Mouse (Mus musculus) CD4-positive, CD25-positive, alpha-beta regulatory T cell, adult 2 months (primary cell): Measurements from ENCODE around the gene Nphs1.
A peak's percentile ranks its signal among the peaks of the same experiment; 100 is the strongest.
"Not testable (repeated sequence)": the region's sequence is repeated elsewhere in the genome, so short reads cannot be mapped to it uniquely, and the experiment has no call there.

Source experiments
- DNase-seq: peaks from one replicate; pipeline ENCODE4 v3.0.0-alpha.2; 2012; ENCODE audit warnings: low read depth, low spot score

Nphs1 gene

DNA sequence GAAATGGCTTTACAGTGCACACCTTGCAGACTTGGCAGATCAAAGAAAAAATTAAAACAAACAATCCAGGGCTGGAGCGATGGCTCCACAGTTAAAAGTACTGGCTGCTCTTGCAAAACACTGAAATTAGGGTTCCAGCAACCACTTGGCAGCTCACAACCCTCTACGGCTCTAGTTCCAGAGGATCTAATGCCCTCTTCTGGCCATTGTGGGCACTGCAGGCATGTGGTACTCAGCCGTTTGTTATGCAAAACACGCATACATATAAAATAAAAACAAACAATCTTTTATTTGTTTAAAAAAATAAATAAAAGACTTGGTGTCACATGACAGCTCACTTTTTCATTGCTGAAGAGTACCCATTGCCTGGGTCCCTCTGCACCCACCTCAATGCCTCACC lies 34.6 kb downstream of the Nphs1 start:
- DNase-seq, result peak; percentile 86

DNA sequence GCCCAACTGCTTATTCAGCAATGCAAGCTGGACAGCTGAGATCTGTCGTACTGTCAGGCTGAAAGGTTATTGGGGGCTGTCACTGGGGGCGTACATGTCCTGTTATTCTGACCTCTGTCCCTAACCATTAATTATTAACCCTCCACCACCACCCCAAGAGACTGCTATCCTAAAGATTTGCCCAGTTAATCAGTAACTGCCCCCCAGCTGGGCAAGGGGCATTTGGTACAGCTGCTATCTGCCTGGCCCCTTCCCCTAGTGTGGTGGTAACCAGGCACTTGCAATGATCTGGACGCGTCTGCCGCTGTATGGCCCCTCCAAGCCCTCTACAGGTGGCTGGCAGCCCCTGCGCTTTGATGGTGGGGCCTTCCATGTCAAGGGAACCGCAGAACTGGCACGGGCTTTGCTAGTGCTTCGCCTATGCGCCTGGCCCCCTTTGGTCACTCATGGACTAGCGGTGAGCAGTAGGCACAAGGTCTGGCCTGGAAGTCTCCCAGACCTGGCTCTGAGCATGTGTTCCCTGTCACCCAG lies 35.4 kb downstream of the Nphs1 start, which contains the start of gene Prodh2:
Gene Prodh2 (plus strand): TSS at position 222 of the 531 bp plus-strand sequence.
- no peak for DNase-seq

GRCm38 (mm10) chr7:30495506-30496042 lies 37.5 kb downstream of the Nphs1 start:
- not testable (repeated sequence) for DNase-seq

DNA sequence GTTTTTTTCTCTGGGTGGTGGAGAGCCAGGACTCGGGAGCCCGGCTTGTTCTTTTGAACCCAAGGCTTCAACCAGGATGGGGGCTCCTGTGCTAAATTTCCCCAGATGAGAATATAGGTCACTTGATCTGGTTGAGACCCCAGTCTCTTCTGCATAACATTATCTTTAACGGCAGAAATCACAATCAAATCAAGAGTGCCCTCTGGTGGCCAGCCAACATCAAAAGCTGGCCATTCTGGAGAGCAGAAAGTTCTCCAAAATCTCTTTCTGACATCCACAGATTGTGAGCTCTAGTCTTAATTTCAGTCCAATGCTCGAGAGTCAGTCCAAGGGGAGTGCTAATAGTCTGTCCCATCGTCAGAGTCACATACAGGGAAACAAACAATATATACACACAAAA lies 43.0 kb downstream of the Nphs1 start:
- not testable (repeated sequence) for DNase-seq

GRCm38 (mm10) chr7:30508061-30508460 lies 49.9 kb downstream of the Nphs1 start:
- DNase-seq, result no peak

- DNase-seq, result no peak
Observed at GRCm38 (mm10) chr7:30515003-30515760, 57.1 kb downstream of the Nphs1 start.

DNA sequence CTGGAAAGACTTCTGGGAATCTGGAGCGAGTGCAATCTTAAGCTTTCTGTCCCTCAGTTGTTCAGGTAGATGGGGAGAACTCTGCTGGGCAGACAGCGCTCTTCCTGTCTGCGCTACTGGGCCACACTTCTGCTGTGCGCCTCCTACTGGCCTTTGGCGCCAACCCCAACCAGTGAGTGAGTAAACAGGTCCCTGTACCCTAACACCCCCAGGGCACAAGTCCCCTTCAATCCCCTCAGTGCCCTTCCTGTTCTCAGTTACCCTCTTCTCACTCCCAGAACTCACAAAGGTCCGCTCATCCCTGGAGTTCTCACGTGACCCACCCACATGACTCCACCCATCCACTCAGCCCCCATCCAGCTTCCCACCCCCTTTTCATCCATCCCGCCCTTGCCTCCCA lies 60.2 kb downstream of the Nphs1 start:
- peak; percentile 19 for DNase-seq

DNA sequence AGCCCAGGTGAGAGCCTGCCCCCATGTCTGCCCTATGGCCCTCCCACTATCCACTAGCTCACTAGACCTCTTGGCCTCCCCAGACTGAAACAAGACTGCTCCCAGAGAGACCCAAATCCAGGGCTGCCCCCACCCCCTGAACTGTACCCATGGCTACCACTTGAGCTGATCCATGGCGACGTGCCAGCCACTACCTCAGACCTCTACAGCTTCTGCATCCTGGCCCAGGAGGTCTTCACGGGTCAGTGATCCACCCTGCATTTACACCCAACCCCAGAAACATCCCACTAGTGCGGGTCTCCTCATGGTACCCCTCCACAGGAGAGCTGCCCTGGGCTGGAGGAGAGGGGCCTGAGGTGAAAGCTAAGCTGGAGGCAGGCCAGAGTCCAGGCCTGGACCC lies 62.3 kb downstream of the Nphs1 start:
- no peak for DNase-seq

GRCm38 (mm10) chr7:30520856-30521255 lies 62.7 kb downstream of the Nphs1 start:
- DNase-seq, result no peak

DNA sequence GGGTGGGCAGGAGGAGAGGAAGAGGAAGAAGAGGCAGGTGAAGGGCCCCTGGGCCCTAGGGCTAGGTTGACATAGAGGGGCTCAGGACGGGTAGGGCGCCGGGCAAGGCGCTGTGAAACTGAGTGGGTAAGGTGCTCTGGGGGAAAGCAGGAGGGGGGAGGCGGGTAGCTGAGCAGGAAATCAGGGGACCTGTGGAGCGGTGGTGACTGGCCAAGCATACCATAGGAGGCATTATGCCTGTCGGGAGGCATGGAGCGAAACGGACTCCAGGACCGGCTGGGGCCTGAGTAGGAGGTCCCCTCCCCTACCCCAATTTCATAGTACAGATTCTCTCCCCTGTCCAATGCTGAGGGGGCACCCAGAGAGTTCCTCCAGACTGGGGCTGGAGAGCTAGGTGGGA lies 64.8 kb downstream of the Nphs1 start:
- no peak for DNase-seq

- no peak for DNase-seq
Observed at GRCm38 (mm10) chr7:30524487-30524886, 66.4 kb downstream of the Nphs1 start.

DNA sequence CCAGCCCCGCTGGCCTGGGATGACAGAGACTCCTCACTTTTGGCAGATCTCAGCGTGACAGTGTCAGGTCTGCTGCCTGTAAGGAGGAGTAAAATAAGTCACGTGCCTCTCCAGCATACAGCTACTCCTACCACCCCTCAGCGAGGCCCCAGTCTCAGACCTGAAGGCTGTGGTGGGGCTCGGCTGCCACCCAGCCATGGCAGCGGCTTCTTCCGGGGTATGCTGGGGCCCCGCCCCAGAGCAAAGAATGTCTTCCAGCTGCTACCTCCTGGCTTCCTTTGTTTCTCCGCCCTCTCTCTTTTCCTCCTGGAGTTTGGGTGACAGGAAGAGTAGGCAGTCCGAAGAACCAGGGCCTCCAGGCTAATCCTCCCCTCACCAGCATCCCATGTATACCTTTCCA lies 67.8 kb downstream of the Nphs1 start:
- DNase-seq, result no peak

GRCm38 (mm10) chr7:30526399-30526798 lies 68.3 kb downstream of the Nphs1 start:
- no peak for DNase-seq

- DNase-seq, result no peak
Observed at GRCm38 (mm10) chr7:30526981-30527380, 68.9 kb downstream of the Nphs1 start.

GRCm38 (mm10) chr7:30531291-30531815 lies 73.2 kb downstream of the Nphs1 start:
- DNase-seq, result peak; percentile 29

- DNase-seq, result no peak
Observed at GRCm38 (mm10) chr7:30532931-30533330, 74.8 kb downstream of the Nphs1 start.

DNA sequence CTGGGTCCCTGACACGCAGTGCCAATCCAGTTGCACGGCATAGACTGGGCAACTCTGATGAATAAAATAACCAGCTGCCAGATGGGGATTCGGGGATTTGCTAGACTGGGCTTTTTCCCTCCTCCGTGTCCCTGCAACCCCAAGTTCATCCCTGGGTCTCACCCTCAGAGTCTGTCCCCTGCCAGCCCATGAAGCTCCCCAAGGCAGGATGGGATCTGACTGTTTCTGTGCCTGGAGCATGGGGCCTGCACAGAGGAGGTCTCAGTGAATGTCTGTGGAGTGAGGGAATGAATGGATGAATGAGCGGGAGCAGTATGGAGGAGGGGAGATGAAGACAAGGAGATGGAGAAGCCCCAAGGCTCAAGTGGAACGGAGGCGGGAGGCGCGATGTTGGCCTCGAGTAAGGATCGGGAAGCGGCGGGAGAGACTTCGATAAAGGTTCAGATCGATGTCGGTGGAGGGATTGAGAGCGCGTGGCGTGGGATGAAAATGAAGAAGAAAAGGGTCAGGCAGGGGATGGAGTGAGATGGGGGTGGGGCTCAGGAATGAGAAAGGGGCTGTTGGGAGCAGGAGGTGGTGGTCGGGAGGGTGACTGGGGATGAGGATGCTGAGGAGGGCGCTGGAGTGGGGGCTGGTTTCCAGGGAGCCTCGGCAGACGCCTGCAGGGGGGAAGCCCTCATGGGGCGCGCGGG lies 76.0 kb downstream of the Nphs1 start:
- DNase-seq, result no peak

GRCm38 (mm10) chr7:30534633-30535577 lies 76.8 kb downstream of the Nphs1 start, which contains the start of gene Arhgap33:
TSS of gene Arhgap33 (minus strand) at chr7:30535060.
- peak; percentile 97 for DNase-seq
